Mouse (Mus musculus): ENCODE results near the gene Ppm1l.

The Ppm1l gene

DNA sequence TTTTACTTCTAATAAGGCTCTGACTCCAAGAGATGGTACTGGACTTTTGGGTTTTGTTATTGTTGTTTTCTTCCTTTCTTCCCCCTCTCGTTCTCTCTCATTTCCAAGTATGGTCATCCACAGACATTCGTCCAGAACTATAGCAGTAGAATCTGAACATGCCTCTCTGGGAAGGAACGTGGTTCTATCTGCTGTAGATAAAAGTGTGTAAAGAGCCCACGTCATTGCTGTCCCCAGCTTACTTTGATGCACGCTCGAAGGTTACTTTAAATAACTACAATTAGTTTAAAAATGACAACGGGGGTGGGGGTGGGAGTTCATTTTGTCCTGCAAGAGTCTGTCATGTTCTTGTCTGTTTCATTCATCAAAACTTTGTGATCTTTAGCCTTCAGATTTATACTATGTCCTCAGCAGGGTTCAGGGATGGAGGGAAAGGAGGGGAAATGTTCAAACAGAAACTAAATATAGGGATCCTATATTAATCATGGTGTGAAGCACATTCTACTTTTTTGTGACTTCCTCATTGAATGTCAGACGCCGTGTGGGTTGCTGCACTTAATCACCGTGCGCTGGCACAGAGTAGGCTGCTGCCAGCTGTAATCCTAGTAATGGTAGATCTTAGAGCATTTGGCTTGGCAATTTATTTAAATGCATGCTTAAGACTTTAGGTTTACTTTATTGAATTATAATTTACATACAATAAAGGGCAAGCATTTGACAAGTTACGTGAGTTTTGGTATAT lies 122.3 kb downstream of the Ppm1l start:
- DNase-seq (ENCODE audit: low spot score): peak; percentile 46

- no peak for DNase-seq (ENCODE audit: low spot score)
Measured at GRCm38 (mm10) chr3:69440761-69441160, 124.1 kb downstream of the Ppm1l start.

GRCm38 (mm10) chr3:69446989-69447388 lies 130.3 kb downstream of the Ppm1l start:
- no peak for DNase-seq (ENCODE audit: low spot score)

DNA sequence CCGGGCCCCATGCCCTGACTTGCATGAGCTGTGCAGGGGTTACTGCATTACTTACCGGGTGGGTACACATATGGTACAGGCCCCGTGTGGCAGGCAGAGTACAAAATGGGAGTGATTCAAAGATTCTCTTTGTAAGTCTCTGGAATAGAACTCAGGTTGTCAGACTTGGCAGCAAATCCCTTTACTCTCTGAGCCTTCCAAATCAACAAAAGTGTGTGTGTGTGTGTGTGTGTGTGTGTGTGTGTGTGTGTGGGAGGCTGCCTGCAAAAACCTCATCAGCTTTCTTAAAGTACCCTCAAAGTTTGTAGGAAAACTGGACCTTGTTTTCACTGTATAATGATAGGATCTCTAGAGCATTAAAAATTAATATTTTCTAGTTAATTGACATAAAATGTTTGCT lies 132.4 kb downstream of the Ppm1l start:
- DNase-seq (ENCODE audit: low spot score): no peak

GRCm38 (mm10) chr3:69454330-69454729 lies 137.7 kb downstream of the Ppm1l start:
- DNase-seq (ENCODE audit: low spot score): no peak

GRCm38 (mm10) chr3:69456071-69456470 lies 139.4 kb downstream of the Ppm1l start:
- no peak for DNase-seq (ENCODE audit: low spot score)

DNA sequence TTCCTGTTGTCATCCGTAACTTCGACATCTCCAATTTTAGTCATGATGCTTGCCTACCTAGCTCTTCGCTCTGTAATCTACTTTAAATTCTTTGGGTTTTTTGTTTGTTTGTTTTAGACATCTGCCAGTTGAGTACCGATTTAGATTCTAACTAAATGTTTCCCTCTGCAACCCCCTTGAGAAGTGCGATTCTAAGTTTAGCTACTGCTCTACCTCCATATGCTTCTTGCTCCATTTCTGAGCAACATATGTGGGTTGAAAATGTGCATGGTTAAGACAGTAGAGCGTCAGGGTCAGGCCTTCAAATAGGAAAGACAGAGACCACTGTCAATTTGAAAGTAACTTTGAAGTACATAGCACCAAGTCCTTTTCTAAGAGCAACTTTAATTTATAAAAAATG lies 142.1 kb downstream of the Ppm1l start:
- DNase-seq (ENCODE audit: low spot score): no peak

DNA sequence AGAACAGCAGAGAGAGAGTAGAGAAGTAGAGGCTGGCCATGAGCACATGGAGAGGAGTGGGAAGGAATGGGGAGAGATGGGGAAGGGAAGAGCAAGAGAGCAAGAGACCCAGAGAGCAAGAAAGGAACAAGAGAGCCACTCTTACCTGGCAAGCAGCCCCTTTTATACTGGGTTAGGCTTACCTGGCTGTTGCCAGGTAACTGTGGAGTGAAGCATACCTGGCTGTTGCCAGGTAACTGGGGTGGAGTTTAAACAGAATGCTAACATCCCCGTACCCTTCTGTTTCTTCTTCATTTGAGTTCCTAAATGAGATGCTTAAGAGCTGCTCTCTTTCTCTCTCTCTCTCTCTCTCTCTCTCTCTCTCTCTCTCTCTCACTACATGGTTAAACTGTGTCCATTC lies 145.3 kb downstream of the Ppm1l start:
- no peak for DNase-seq (ENCODE audit: low spot score)

GRCm38 (mm10) chr3:69465751-69466150 lies 149.1 kb downstream of the Ppm1l start:
- DNase-seq (ENCODE audit: low spot score): no peak

GRCm38 (mm10) chr3:69468280-69469008 lies 151.8 kb downstream of the Ppm1l start:
- DNase-seq (ENCODE audit: low spot score): no peak

DNA sequence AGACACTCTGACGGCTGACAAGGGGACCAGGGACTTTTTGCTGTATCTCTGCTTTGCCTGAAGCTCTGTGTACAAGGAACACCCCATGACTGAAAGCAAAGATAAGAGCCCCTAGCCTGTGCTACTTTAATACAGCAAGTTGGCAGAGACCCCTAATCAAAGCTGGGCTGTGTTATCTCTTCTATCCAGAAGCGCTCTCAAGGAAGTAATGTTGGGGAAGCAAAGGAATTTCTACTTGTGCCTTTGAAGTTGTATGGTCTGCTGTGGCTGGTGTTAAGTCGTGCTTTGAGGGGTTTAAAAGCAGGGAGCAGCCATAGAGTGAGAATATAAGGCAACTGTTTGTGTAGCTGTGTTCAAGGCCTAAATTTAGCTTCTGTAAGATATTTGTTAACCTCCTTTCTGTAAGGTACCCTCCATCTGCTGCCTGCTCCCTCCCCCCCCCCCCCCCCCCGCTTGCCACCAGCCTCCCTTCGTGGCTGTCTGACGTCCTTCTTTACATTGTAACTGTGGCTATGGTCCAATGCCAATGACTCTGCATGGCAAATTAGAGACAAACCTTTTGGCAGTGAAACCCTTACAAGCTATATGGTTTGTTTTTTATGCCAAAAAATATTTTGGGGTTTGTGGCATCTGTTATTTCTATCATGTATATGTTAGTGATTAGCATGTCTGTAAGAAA lies 152.9 kb downstream of the Ppm1l start:
- no peak for DNase-seq (ENCODE audit: low spot score)

- DNase-seq (ENCODE audit: low spot score): no peak
Measured at GRCm38 (mm10) chr3:69470142-69470796, 153.6 kb downstream of the Ppm1l start.

DNA sequence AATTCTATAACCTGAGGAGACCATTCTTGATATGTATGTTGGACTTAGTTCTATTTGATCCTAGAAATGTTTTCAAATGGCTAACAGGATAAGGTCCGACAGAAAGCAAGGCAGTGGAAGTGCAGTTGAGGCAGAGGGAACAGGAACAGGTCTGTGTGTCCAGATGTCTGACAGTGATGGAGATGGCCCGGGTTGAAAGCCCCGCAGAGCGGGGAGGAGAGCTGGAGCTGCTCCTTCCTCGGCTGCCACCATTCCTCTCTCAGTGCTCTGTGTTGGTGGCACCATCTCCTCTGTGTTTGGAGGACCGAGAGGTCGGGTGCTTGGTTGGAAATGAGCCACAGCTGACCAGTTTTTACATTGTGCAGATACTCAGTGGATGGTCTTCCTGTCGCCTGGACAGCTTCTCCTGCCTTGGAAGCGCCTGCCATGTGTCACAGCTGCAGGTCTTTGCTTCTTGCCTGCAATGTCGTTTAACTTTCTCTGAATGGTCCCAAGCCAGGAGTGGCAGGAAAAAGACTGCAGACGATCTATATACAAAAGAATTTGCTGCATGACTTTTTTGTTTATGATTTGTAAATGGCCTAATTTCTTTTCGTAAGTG lies 159.3 kb downstream of the Ppm1l start:
- DNase-seq (ENCODE audit: low spot score): no peak

GRCm38 (mm10) chr3:69479937-69480336 lies 163.3 kb downstream of the Ppm1l start:
- no peak for DNase-seq (ENCODE audit: low spot score)

DNA sequence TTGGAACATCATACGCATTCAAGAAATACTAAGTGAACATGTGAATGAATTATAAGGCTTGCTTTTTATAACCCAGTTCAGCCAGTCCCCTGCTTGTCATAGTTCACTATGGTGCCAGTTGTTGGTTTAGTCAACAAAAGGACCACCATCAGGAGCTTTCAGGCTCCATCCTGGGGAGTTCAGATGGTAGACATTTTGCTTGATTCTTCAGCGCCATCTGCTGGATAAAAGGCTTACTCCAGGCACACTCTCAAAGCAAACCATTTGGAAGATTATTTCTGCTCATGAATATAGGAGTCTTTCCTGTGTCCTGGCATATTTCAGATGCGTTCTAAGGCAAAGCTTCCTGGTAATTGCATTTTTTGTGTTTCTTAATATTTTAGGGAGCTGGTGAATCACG lies 165.2 kb downstream of the Ppm1l start:
- peak; percentile 76 for DNase-seq (ENCODE audit: low spot score)

- DNase-seq (ENCODE audit: low spot score): no peak
Measured at GRCm38 (mm10) chr3:69484006-69484574, 167.4 kb downstream of the Ppm1l start.

DNA sequence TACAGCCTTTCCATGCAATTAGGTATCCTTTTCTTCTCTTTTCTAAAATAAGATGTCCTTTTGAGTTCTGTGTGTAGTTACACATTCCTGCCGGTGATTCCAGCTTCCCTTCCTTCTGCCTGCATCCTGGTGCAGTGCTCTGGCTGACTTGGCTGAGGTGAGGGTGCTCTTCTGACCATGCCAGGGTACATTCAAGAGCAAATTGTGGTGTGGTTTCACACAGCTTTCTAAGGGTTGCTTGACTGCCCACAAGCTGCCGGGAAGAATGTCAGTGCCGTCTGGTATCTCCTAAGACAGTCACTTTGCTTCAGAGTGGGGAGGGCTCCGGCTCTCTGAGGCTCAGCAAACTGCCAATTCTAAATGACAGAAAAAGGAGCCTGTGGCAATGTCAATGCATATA lies 167.9 kb downstream of the Ppm1l start:
- DNase-seq (ENCODE audit: low spot score): no peak

- DNase-seq (ENCODE audit: low spot score): no peak
Measured at GRCm38 (mm10) chr3:69485347-69485746, 168.7 kb downstream of the Ppm1l start.

DNA sequence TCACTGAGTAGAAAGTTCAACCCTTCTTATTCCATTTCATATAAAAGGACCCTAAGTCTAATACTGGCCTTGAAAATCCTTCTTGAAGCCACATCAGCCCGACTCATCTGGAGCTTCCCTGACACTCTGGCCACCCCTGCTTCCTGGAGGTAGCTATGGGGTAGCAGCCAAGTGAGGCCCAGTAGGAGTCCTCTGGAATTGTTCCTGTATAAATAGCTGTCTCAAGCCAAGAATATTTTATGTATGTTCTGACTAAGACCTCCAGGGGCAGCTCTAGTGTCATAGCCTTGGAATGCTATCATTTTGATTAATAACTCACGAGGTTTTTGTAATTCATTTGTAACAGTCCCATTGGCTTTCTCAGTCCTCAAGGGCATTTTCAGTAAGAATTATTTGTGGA lies 169.1 kb downstream of the Ppm1l start:
- DNase-seq (ENCODE audit: low spot score): no peak

DNA sequence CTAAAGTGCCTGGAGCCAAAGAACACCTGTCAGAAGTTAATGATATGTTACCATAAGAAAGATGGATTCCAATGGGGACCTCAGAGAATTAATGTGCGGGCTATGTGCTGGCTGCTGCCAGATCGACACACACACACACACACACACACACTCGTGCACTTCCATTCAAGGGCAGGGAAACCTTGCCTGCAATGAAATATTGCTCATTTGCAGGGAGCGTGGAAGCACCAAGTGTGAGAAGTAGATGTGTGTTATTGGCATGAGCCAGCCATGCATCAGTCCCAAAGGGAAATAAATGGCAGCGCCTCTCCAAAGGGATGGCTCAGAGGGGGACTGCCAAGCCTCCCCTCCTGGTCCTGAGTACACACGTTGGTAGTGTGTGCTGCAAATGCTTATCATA lies 170.8 kb downstream of the Ppm1l start:
- no peak for DNase-seq (ENCODE audit: low spot score)

DNA sequence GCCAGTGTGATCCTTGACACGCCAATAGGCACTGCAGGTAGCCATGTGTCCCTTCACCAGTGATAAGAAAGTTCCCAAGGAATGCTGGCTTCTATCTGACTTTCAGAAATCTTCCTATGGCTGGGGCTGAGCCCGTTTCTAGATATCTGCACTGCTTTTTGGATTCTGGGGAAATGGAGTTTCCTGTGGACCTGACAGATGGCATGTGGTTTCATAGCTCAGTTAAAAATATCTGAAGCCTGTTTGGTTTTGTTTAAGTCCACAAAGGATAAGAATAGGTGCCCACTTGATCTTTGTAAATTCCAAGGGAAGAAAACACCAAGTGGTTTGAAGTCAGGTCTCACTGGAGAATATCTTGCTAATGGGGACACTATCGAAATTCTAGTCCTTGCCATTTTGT lies 173.0 kb downstream of the Ppm1l start:
- no peak for DNase-seq (ENCODE audit: low spot score)
